Mouse (Mus musculus): ENCODE measurements around the gene Smg8. TPM values are rescaled to one million over a fixed set of nuclear protein-coding genes. Genes with fewer than 3 reads are reported as not detected.
"Not testable (repeated sequence)": the region's sequence is repeated elsewhere in the genome, so short reads cannot be mapped to it uniquely, and the experiment has no call there.

The Smg8 gene
- total RNA-seq, 2 experiments from 2014 or later = 7.9 to 8.2 TPM

DNA sequence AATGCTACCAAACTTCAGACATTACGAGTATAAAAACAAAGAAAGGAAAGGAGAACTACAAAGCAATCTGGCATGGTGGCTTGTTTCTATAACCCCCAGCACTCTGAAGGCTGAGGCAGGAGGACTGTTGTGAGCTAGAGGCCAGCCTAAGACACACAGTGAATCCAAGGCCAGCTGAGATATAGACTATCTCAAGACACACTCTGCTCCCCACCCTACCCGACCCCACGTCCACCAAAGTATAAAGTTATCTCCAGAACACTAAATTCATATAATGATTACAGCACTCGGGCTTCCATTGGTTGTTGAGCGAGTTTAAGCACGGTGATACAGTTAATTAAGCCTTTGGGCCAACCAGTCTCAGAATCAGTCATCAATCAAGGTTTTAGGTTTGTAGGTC is 30.3 kb downstream of the Smg8 start:
- intact Hi-C loops (cut with DNase I; ENCODE audit: low total_unique reads) = no loop called here
- DNase-seq = no peak

DNA sequence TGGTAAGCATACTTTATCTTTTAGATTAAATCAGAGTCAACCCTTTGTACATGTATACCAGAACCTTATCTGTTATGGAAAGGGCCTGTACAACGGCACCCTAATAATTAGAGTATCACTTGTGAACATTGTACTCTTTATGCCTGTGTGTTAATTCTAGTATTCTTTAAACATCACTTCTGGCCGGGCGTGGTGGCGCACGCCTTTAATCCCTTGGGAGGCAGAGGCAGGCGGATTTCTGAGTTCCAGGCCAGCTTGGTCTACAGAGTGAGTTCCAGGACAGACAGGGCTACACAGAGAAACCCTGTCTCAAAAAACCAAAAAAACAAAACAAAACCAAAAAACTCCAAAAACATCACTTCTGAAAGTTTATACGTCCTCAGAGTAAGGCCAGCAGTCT is 37.7 kb downstream of the Smg8 start:
- intact Hi-C loops (cut with DNase I; ENCODE audit: low total_unique reads); DNase-seq: not testable (repeated sequence)

DNA sequence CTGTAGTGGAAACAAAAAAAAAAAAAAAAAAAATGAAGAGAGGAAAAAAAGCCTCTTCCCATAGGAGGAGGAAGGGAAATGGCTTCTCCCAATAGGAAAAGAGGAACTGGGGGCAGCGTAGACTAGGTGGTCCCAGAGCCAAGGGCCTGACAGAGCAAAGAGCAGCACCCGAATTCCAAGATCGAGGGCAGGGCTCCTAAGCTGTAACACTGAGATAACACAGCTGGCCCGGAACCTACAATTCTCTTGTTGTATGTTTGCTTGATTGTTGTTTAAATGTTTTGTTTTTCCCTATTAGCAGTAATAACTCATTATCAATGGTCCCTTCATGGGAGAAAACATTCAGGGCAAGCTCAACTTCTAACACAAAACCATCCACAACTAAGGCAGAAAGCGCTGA is 39.6 kb downstream of the Smg8 start:
- DNase-seq = no peak
- intact Hi-C loops (cut with DNase I; ENCODE audit: low total_unique reads) = no loop called here

DNA sequence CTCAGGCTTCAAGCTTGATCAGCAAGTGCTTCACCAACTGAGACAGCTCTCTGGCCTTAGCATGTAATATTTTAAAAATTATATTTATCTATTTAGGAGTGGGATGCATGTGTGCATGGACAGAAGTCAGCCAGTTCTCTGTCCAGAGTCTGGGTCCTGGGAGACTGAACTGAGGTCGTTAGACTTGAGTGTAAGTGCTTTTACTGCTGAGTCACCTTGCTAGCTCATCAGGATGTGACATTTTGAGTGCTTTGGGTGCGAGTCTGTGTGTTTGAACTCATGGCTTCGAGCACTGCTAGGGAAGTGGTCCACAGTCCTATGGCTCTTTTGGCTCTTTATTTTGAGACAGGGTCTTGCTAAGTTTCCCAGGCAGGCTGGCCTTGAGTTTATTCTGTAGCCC is 43.5 kb downstream of the Smg8 start:
- DNase-seq = no peak
- intact Hi-C loops (cut with DNase I; ENCODE audit: low total_unique reads) = no loop called here

DNA sequence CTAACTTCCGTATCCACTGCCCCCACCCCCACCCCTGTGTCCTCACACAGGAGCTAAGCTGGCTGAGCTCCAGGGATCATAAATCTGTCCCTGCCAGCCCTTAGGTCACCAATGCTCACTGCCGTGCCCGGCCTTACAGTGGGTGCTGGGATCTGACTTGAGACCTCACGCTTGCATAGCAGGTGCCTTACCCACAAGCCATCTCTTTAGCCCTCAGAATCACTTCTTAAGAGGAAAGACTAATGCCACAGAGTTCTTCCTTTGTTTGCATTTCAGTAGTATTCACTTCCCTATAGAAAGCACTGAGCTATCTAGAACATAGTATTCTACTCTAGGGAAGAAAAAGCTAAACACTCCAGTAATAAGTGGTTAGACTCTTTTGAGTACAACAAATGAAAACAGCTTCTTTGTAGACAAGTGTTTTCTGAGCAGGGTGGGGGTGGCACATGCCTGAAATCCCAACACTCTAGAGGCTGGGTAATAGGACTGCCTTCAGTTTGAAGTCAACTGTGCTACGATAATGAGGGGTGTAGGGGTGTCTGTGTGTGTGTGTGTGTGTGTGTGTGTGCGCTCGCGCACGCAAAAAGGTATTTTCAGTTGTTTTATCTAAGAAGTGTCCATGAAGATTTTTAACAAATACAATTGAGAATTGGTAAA is 47.1 kb downstream of the Smg8 start:
- no peak for DNase-seq
- intact Hi-C loops (cut with DNase I; ENCODE audit: low total_unique reads) = no loop called here

DNA sequence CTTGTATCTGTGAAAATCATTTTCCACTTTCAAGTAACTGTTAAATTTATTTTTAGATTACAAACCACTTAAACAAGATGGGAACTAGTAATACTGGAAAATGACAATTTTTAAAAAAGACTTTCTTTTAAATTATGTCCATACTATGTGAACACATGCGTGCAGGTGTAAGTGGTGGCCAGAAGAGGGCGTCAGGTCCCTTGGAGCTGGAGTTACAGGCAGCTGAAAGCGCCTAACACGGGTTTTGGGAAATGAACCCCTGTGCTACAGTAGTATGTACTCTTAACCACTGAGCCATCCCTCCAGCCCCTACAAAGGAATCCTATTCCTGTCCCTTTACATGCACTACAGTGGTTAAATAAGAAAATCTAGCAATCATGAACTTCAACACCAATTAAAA is 50.4 kb downstream of the Smg8 start:
- no peak for DNase-seq
- intact Hi-C loops (cut with DNase I; ENCODE audit: low total_unique reads) = no loop called here

DNA sequence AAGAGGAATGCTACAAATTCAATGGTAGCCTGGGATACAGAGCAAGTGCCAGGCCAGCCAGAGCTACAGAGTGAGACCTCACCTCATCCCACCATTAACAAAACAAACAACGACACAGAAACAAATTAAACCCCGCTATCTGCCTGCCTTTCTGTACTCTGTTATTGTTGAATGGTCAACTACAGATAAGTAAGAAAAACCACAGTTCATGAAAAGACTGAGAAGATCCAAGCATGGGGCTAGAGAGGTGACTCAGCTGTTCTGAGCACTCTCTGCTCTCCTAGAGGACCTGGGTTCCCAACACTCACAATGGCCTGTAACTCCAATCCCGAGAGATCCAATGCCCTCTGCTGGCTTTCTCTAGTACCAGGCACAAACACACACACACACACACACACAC is 58.4 kb downstream of the Smg8 start:
- no peak for DNase-seq
- intact Hi-C loops (cut with DNase I; ENCODE audit: low total_unique reads) = no loop called here

Small RNA genes within 50 kb of the gene (microRNA-seq; reads per million reads assigned to microRNA genes)
- gene Mir301 = 83.2 to 856 reads per million in 2 experiments

Other genes starting within 250 kb of the Smg8 start
- 1 to 10 TPM; 6.7 to 9.7 TPM for gene Ypel2, start 93.1 kb downstream of the Smg8 start, total RNA-seq (2021)
- 1 to 10 TPM; 2.5 to 3.0 TPM for gene Gdpd1, start 12.7 kb downstream of the Smg8 start, total RNA-seq (2021)
- gene Prr11, start 21.9 kb upstream of the Smg8 start, total RNA-seq (2021) = 1 to 10 TPM; 1.6 TPM
- 1 to 10 TPM; 4.2 to 4.6 TPM for gene Ska2, start 22.5 kb upstream of the Smg8 start, total RNA-seq (2021)
- 1 to 10 TPM; 3.5 to 5.1 TPM for gene Trim37, start 40.3 kb upstream of the Smg8 start, total RNA-seq (2021)

Measured in gastrocnemius, postnatal 14 days (tissue).